Mouse (Mus musculus): Measurements from ENCODE around the gene Ppp1r12a. TPM values are rescaled to one million over a fixed set of nuclear protein-coding genes. Genes with fewer than 3 reads are reported as not detected.

Ppp1r12a gene
- polyA plus RNA-seq, 1 experiment from 2014 or later: 84.1 TPM

- TF ChIP-seq CTCF (IDR thresholded peaks at IDR 0.05; ENCODE audit: low read depth): no peak
- no peak overlapping the region for H3K27ac ChIP-seq (ENCODE audit: low read depth, low read length)
- WGBS: 90% methylated on average over 3 of the region's 3 CpGs
- no peak for ATAC-seq
- H3K4me1 ChIP-seq (replicated peaks; ENCODE audit: control insufficient read depth, insufficient read depth, low read length): no peaks in the 10 kb centered on the region
- no peaks in the 10 kb centered on the region for H3K9me3 ChIP-seq (ENCODE audit: control insufficient read depth)
- H3K4me3 ChIP-seq (ENCODE audit: low read depth, low read length): no peak overlapping the region
- no peaks in the 10 kb centered on the region for H3K27me3 ChIP-seq (replicated peaks; ENCODE audit: control insufficient read depth, insufficient read depth, low read length)
- H3K36me3 ChIP-seq (ENCODE audit: control insufficient read depth, insufficient read depth): no peaks in the 10 kb centered on the region
- no peak overlapping the region for H3K9ac ChIP-seq (ENCODE audit: low read depth, low read length)
- no peak overlapping the region for H3K4me2 ChIP-seq (replicated peaks; ENCODE audit: low read depth)
Observed at GRCm38 (mm10) chr10:108129167-108129566, 32.8 kb upstream of the Ppp1r12a start.

GRCm38 (mm10) chr10:108131858-108132257 is 30.1 kb upstream of the Ppp1r12a start:
- H3K9me3 ChIP-seq (ENCODE audit: control insufficient read depth): no peaks in the 10 kb centered on the region
- WGBS: 25% methylated on average over 6 of the region's 6 CpGs
- H3K4me2 ChIP-seq (replicated peaks; ENCODE audit: low read depth): no peak overlapping the region
- H3K4me1 ChIP-seq (replicated peaks; ENCODE audit: control insufficient read depth, insufficient read depth, low read length): no peaks in the 10 kb centered on the region
- TF ChIP-seq CTCF (IDR thresholded peaks at IDR 0.05; ENCODE audit: low read depth): no peak
- no peak overlapping the region for H3K4me3 ChIP-seq (ENCODE audit: low read depth, low read length)
- H3K36me3 ChIP-seq (ENCODE audit: control insufficient read depth, insufficient read depth): no peaks in the 10 kb centered on the region
- ATAC-seq: no peak
- H3K27ac ChIP-seq (ENCODE audit: low read depth, low read length): no peak overlapping the region
- H3K9ac ChIP-seq (ENCODE audit: low read depth, low read length): no peak overlapping the region
- H3K27me3 ChIP-seq (replicated peaks; ENCODE audit: control insufficient read depth, insufficient read depth, low read length): no peaks in the 10 kb centered on the region

GRCm38 (mm10) chr10:108133253-108133652 is 28.7 kb upstream of the Ppp1r12a start:
- H3K27me3 ChIP-seq (replicated peaks; ENCODE audit: control insufficient read depth, insufficient read depth, low read length): no peaks in the 10 kb centered on the region
- ATAC-seq: no peak
- no peak overlapping the region for H3K27ac ChIP-seq (ENCODE audit: low read depth, low read length)
- H3K4me3 ChIP-seq (ENCODE audit: low read depth, low read length): no peak overlapping the region
- 92% methylated on average over 6 of the region's 6 CpGs for WGBS
- H3K4me1 ChIP-seq (replicated peaks; ENCODE audit: control insufficient read depth, insufficient read depth, low read length): no peaks in the 10 kb centered on the region
- TF ChIP-seq CTCF (IDR thresholded peaks at IDR 0.05; ENCODE audit: low read depth): no peak
- no peaks in the 10 kb centered on the region for H3K9me3 ChIP-seq (ENCODE audit: control insufficient read depth)
- H3K9ac ChIP-seq (ENCODE audit: low read depth, low read length): no peak overlapping the region
- H3K4me2 ChIP-seq (replicated peaks; ENCODE audit: low read depth): no peak overlapping the region
- no peaks in the 10 kb centered on the region for H3K36me3 ChIP-seq (ENCODE audit: control insufficient read depth, insufficient read depth)

- H3K9ac ChIP-seq (ENCODE audit: low read depth, low read length): no peak overlapping the region
- no peak overlapping the region for H3K27ac ChIP-seq (ENCODE audit: low read depth, low read length)
- 75% methylated on average over 5 of the region's 5 CpGs for WGBS
- no peaks in the 10 kb centered on the region for H3K36me3 ChIP-seq (ENCODE audit: control insufficient read depth, insufficient read depth)
- no peak overlapping the region for H3K4me3 ChIP-seq (ENCODE audit: low read depth, low read length)
- no peak for TF ChIP-seq CTCF (IDR thresholded peaks at IDR 0.05; ENCODE audit: low read depth)
- no peak for ATAC-seq
- H3K4me2 ChIP-seq (replicated peaks; ENCODE audit: low read depth): no peak overlapping the region
- H3K27me3 ChIP-seq (replicated peaks; ENCODE audit: control insufficient read depth, insufficient read depth, low read length): no peaks in the 10 kb centered on the region
- H3K9me3 ChIP-seq (ENCODE audit: control insufficient read depth): no peaks in the 10 kb centered on the region
- H3K4me1 ChIP-seq (replicated peaks; ENCODE audit: control insufficient read depth, insufficient read depth, low read length): no peaks in the 10 kb centered on the region
Observed at GRCm38 (mm10) chr10:108133745-108134144, 28.2 kb upstream of the Ppp1r12a start.

DNA sequence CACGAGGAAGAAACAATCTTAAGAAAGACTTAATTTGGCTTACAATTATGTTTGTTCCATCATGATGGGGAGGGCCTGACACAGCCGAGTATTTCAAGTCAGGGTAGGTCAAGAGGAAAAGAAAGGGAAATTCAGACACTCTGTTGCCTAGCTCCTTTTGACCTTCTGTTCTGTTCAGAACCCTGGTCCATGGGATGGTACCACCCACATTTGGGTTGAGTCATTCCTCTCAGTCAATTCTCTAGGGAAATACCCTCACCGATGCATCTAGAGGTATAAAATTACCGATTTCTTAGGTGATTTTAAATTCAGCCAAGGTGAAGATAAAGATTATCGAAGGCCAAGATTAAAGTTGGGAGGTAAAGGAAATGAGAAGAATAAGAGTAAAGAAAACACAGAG is 23.6 kb upstream of the Ppp1r12a start:
- H3K27me3 ChIP-seq (replicated peaks; ENCODE audit: control insufficient read depth, insufficient read depth, low read length): no peaks in the 10 kb centered on the region
- no peak for TF ChIP-seq CTCF (IDR thresholded peaks at IDR 0.05; ENCODE audit: low read depth)
- no peak overlapping the region for H3K4me2 ChIP-seq (replicated peaks; ENCODE audit: low read depth)
- no peak for ATAC-seq
- H3K27ac ChIP-seq (ENCODE audit: low read depth, low read length): no peak overlapping the region
- H3K9me3 ChIP-seq (ENCODE audit: control insufficient read depth): no peaks in the 10 kb centered on the region
- no peaks in the 10 kb centered on the region for H3K4me1 ChIP-seq (replicated peaks; ENCODE audit: control insufficient read depth, insufficient read depth, low read length)
- WGBS: 86% methylated on average over 5 of the region's 5 CpGs
- H3K36me3 ChIP-seq (ENCODE audit: control insufficient read depth, insufficient read depth): no peaks in the 10 kb centered on the region
- H3K4me3 ChIP-seq (ENCODE audit: low read depth, low read length): no peak overlapping the region
- H3K9ac ChIP-seq (ENCODE audit: low read depth, low read length): no peak overlapping the region

DNA sequence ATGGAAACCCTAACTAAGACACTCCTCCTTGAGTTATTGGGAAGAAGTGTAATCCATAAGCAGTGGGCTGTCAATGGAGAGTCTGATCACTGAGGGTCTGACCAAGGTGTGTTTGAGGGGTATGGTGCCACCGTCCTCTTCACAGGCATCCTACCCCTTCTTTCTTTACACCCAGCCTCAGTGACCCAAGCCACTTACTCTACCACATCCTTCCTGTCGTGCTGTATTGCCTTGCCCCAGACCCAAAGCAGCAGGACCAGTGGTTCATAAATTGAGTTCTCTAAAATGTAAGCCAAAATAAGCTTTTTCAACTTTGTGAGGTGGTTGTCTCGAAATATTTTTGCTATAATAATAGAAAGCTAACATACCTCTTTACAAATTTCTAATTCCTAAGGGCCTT is 22.2 kb upstream of the Ppp1r12a start:
- no peak for ATAC-seq
- Histone ChIP-seq H3K36me3 (ENCODE audit: control insufficient read depth, insufficient read depth) (no peaks in the 10 kb centered on the region), H3K9me3 (ENCODE audit: control insufficient read depth) (no peaks in the 10 kb centered on the region), H3K4me3 (ENCODE audit: low read depth, low read length) (no peak overlapping the region), H3K4me2 (replicated peaks; ENCODE audit: low read depth) (no peak overlapping the region), H3K27ac (ENCODE audit: low read depth, low read length) (no peak overlapping the region), H3K9ac (ENCODE audit: low read depth, low read length) (no peak overlapping the region), H3K4me1 (replicated peaks; ENCODE audit: control insufficient read depth, insufficient read depth, low read length) (no peaks in the 10 kb centered on the region), H3K27me3 (replicated peaks; ENCODE audit: control insufficient read depth, insufficient read depth, low read length) (no peaks in the 10 kb centered on the region)
- 84% methylated on average over 3 of the region's 3 CpGs for WGBS
- no peak for TF ChIP-seq CTCF (IDR thresholded peaks at IDR 0.05; ENCODE audit: low read depth)

DNA sequence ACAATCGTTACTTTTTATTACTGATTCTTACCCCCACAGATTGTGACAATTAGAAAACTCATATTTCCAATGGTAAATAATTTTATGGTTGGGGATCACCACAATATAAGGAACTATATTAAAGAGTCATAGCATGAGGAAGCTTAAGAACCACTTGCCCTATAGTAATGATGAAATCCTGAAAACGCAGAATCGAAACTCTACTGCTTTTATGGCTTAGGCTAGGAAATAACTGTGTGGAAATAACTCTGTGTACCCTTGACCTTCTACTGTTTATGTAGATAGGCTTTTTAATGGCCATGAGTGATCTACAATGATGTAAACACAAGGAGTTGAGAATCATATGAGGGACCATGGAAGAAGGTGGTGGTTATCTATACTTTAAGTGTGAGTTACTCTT is 21.3 kb upstream of the Ppp1r12a start:
- Histone ChIP-seq H3K4me1 (replicated peaks; ENCODE audit: control insufficient read depth, insufficient read depth, low read length) (no peaks in the 10 kb centered on the region), H3K4me3 (ENCODE audit: low read depth, low read length) (no peak overlapping the region), H3K9ac (ENCODE audit: low read depth, low read length) (no peak overlapping the region), H3K27me3 (replicated peaks; ENCODE audit: control insufficient read depth, insufficient read depth, low read length) (no peaks in the 10 kb centered on the region), H3K27ac (ENCODE audit: low read depth, low read length) (peak overlapping the region; percentile 15; the same call in 1 of the 2 replicates), H3K36me3 (ENCODE audit: control insufficient read depth, insufficient read depth) (no peaks in the 10 kb centered on the region), H3K4me2 (replicated peaks; ENCODE audit: low read depth) (no peak overlapping the region), H3K9me3 (ENCODE audit: control insufficient read depth) (no peaks in the 10 kb centered on the region)
- peak; percentile 91 for ATAC-seq
- TF ChIP-seq CTCF (IDR thresholded peaks at IDR 0.05; ENCODE audit: low read depth): no peak
- WGBS: 54% methylated on average over 3 of the region's 3 CpGs
